Mouse (Mus musculus) myocyte (in vitro differentiated cells): ENCODE data around the gene P2ry13.

ENCODE experiments used
- MAX ChIP-seq: IDR thresholded peaks from one replicate; pipeline ENCODE4 v1.6.1; 2011; ENCODE audit warnings: low read depth, mild to moderate bottlenecking, control low read depth
- MYOD1 ChIP-seq, 3 experiments: IDR thresholded peaks; one replicate each; pipeline ENCODE4 v1.6.1; 2011; ENCODE audit warnings: control low read depth in 2 of 3, low read depth in 2 of 3, mild to moderate bottlenecking in 2 of 3, moderate library complexity in 1 of 3; ENCODE audit not compliant: insufficient read length in 2 of 3, control insufficient read depth in 1 of 3
- POLR2A ChIP-seq: IDR thresholded peaks from one replicate; pipeline ENCODE4 v1.6.1; 2011; ENCODE audit warnings: low read depth, mild to moderate bottlenecking, control low read depth, moderate library complexity; ENCODE audit not compliant: insufficient read length
- POLR2AphosphoS2 ChIP-seq: IDR thresholded peaks from one replicate; pipeline ENCODE4 v1.6.1; 2011; ENCODE audit warnings: low read depth, control low read depth; ENCODE audit not compliant: insufficient read length
- USF1 ChIP-seq: IDR thresholded peaks from one replicate; pipeline ENCODE4 v1.6.1; 2011; ENCODE audit warnings: low read depth, mild to moderate bottlenecking, control low read depth, moderate library complexity

- no peak for TF ChIP-seq POLR2A
- no peak for TF ChIP-seq MYOD1 (IDR thresholded peaks at IDR 0.05; ENCODE audit: control insufficient read depth in 1 of 3, insufficient read length in 2 of 3, low read depth in 2 of 3)
- no peak for TF ChIP-seq POLR2AphosphoS2
- no peak for TF ChIP-seq MAX
- TF ChIP-seq USF1: no peak
These were observed 593 bp downstream of the P2ry13 start for GRCm38 (mm10) chr3:59210089-59210488.
